Comparison of ENCODE assay signal across 9 mouse cellular contexts in the genomic region with DNA sequence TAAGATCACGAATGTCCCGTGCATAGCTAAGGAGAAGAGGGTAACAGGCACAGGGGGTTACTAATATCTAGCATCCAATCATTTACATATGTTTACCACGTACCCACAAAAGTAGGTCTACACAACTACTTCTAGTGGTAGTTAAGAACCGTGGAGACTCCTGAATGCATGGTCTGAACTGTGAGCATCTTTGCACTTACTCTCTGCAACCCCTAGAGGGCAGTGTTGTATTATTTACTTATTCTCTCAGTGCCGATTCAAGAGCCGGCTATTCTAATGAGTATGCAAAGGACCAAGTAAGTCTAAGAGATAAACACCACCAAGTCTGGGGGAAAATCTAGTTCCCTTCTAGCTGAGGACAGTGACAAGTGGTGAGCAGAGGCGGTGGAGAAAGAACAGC. TPM values are rescaled to one million over a fixed set of nuclear protein-coding genes. Genes with fewer than 3 reads are reported as not detected.
DNase-seq lines count a peak whose midpoint lies in the region; ATAC-seq and TF ChIP-seq lines count a peak whose summit lies in the region.
"Had no signal": no experiment of that assay in that cellular context is flagged by ENCODE, and none has a peak within 500 bp of the region (broad histone marks: within the 10 kb centered on the region; RNA-seq: fewer than 3 reads in every experiment).

No protein-coding gene starts in this region.

- no peak for TF ChIP-seq POLR2A in cerebellum, adult 2 months (IDR thresholded peaks at IDR 0.05; ENCODE audit: borderline replicate concordance, insufficient read depth, low read length)

- TF ChIP-seq EP300 in heart, postnatal 0 days (IDR thresholded peaks at IDR 0.05; ENCODE audit: low read depth), result no peak

- no peaks in the 10 kb centered on the region for H3K36me3 ChIP-seq in E14TG2a.4 (ENCODE audit: insufficient read depth, low read length)
- no peaks in the 10 kb centered on the region for H3K36me3 ChIP-seq in heart, postnatal 0 days (replicated peaks; ENCODE audit: control insufficient read depth, insufficient read depth, low read length)
- no peaks in the 10 kb centered on the region for H3K36me3 ChIP-seq in midbrain, embryonic 15.5 days (replicated peaks)

- H3K4me1 ChIP-seq in E14TG2a.4 (replicated peaks; ENCODE audit: low read depth, low read length), result peaks cover 23% of the 10 kb centered on the region
- H3K4me1 ChIP-seq in cerebellum, adult 2 months (ENCODE audit: control insufficient read depth, insufficient read depth, low read length), result no peaks in the 10 kb centered on the region; the same call in 1 of the 2 replicates
- no peaks in the 10 kb centered on the region for H3K4me1 ChIP-seq in heart, postnatal 0 days (ENCODE audit: control insufficient read depth, insufficient read depth)
- H3K4me1 ChIP-seq in midbrain, embryonic 15.5 days, result peaks cover 12% of the 10 kb centered on the region; the same call in 1 of the 2 replicates

- no peak overlapping the region for H3K4me2 ChIP-seq in heart, postnatal 0 days (ENCODE audit: low read depth, low read length)
- no peak overlapping the region for H3K4me2 ChIP-seq in midbrain, embryonic 15.5 days

- H3K9me3 ChIP-seq in E14TG2a.4 (ENCODE audit: low read length), result no peaks in the 10 kb centered on the region
- no peaks in the 10 kb centered on the region for H3K9me3 ChIP-seq in heart, postnatal 0 days (replicated peaks; ENCODE audit: control insufficient read depth, low read length)
- no peaks in the 10 kb centered on the region for H3K9me3 ChIP-seq in midbrain, embryonic 15.5 days

- peak; percentile 51 for ATAC-seq in heart, postnatal 0 days (ENCODE audit: insufficient read depth, low read depth)
- peak; percentile 65 for ATAC-seq in midbrain, embryonic 15.5 days (replicated peaks)

- H3K27me3 ChIP-seq in E14TG2a.4 (ENCODE audit: insufficient read depth, low read length), result peaks cover 18% of the 10 kb centered on the region
- no peaks in the 10 kb centered on the region for H3K27me3 ChIP-seq in cerebellum, adult 2 months (ENCODE audit: control insufficient read depth, insufficient read depth, low read length)
- H3K27me3 ChIP-seq in heart, postnatal 0 days (ENCODE audit: control insufficient read depth, insufficient read depth, low read length), result peaks cover 10% of the 10 kb centered on the region; the same call in 1 of the 2 replicates
- 0 out of 2 replicates have a peak, but pooled peaks cover 7% of the 10 kb centered on the region for H3K27me3 ChIP-seq in midbrain, embryonic 15.5 days (replicated peaks)

- H3K27ac ChIP-seq in cerebellum, adult 2 months (ENCODE audit: insufficient read depth, low read length), result no peak overlapping the region
- H3K27ac ChIP-seq in heart, postnatal 0 days (ENCODE audit: low read depth), result no peak overlapping the region
- H3K27ac ChIP-seq in midbrain, embryonic 15.5 days, result no peak overlapping the region

- peak; percentile 94 for TF ChIP-seq CTCF in E14TG2a.4 (conservative IDR thresholded peaks at IDR 0.05; ENCODE audit: low read length)
- TF ChIP-seq CTCF in cerebellum, adult 2 months (IDR thresholded peaks at IDR 0.05; ENCODE audit: borderline replicate concordance, insufficient read depth, low read depth, low read length), result peak; percentile 57; the same call in 1 of the 2 replicates
- TF ChIP-seq CTCF in heart, postnatal 0 days (IDR thresholded peaks at IDR 0.05; ENCODE audit: low read depth), result peak; percentile 68

- DNase-seq in layer of hippocampus, adult 18-20 months (ENCODE audit: low spot score in 2 of 2), result peak; percentile 14 to 69
- DNase-seq in layer of hippocampus, postnatal 10 days (ENCODE audit: low spot score in 2 of 2), result no peak
- DNase-seq in cerebellum, adult 2 months, result peak; percentile 29 to 59
- peak; percentile 55 for DNase-seq in heart, postnatal 0 days (ENCODE audit: low spot score)
- DNase-seq in layer of hippocampus, adult 9-11 months, result peak; percentile 35
- DNase-seq in urinary bladder, postnatal 36 days (ENCODE audit: low spot score in 2 of 2), result no peak

- no peak overlapping the region for H3K9ac ChIP-seq in heart, postnatal 0 days (replicated peaks; ENCODE audit: low read depth, low read length)
- H3K9ac ChIP-seq in midbrain, embryonic 15.5 days, result no peak overlapping the region

- H3K4me3 ChIP-seq in E14TG2a.4 (replicated peaks; ENCODE audit: low read length), result no peak overlapping the region
- H3K4me3 ChIP-seq in cerebellum, adult 2 months (replicated peaks; ENCODE audit: insufficient read depth, low read depth, low read length), result no peak overlapping the region
- H3K4me3 ChIP-seq in heart, postnatal 0 days (ENCODE audit: low read depth, low read length), result no peak overlapping the region
- no peak overlapping the region for H3K4me3 ChIP-seq in midbrain, embryonic 15.5 days

- 7% methylated on average over 7 of the region's 7 CpGs for WGBS in cerebellum, adult 2 months
- WGBS in heart, postnatal 0 days, result 10% methylated on average over 7 of the region's 7 CpGs
- WGBS in midbrain, embryonic 15.5 days, result 12% methylated on average over 7 of the region's 7 CpGs

RNA-seq across cellular contexts. Expression of a gene that starts 12.7 kb away (rescaled TPM):
- 1 to 10 TPM; 4.6 to 6.4 TPM for total RNA-seq in layer of hippocampus, adult 18-20 months (2021)
- 10 to 100 TPM; 11.3 to 12.0 TPM for total RNA-seq in layer of hippocampus, postnatal 10 days (2021)
- polyA plus RNA-seq in cerebellum, adult 2 months (2012; rRNA removed), result 1.5 and 1.8 TPM in 2 replicates
- not detected in 2 replicates for total RNA-seq in heart, postnatal 0 days (2014; rRNA removed; ENCODE audit: low replicate concordance)
- polyA plus RNA-seq in heart, postnatal 0 days (2015; fragmentation: Nextera tagmentation; extraction: Ambion mirVana), result not detected in 2 replicates
- 0.27 and 0.40 TPM in 2 replicates for polyA plus RNA-seq in midbrain, embryonic 15.5 days (2015; fragmentation: Nextera tagmentation; extraction: Ambion mirVana)
- polyA plus RNA-seq: small intestine, adult 2 months had no signal

RNA-seq across cellular contexts. Expression of a gene that starts 58.4 kb away (rescaled TPM):
- 10 to 100 TPM; 26.4 TPM for total RNA-seq in layer of hippocampus, adult 18-20 months (2021)
- total RNA-seq in layer of hippocampus, postnatal 10 days (2021), result 10 to 100 TPM; 35.8 to 38.8 TPM
- 73.8 and 76.6 TPM in 2 replicates for polyA plus RNA-seq in cerebellum, adult 2 months (2012; rRNA removed)
- total RNA-seq in heart, postnatal 0 days (2014; rRNA removed; ENCODE audit: low replicate concordance), result 26.4 and 78.3 TPM in 2 replicates
- 38.7 and 43.4 TPM in 2 replicates for polyA plus RNA-seq in heart, postnatal 0 days (2015; fragmentation: Nextera tagmentation; extraction: Ambion mirVana)
- 57.2 and 63.7 TPM in 2 replicates for polyA plus RNA-seq in midbrain, embryonic 15.5 days (2015; fragmentation: Nextera tagmentation; extraction: Ambion mirVana)

Comparison
In these comparisons a context has a peak if more than half of its experiments do, and no peak if none do; other contexts are left out.
1. DNase-seq: peak in layer of hippocampus, adult 18-20 months (2 of 2), cerebellum, adult 2 months (2 of 2), heart, postnatal 0 days (single experiment) and layer of hippocampus, adult 9-11 months (single experiment); none in layer of hippocampus, postnatal 10 days (0 of 2) and urinary bladder, postnatal 36 days (0 of 2).
2. Peak in every context shown above with its lines, with median percentiles within 50 percentile points of each other: CTCF ChIP-seq.